Mouse (Mus musculus): ENCODE results near the gene Oard1.

The Oard1 gene

DNA sequence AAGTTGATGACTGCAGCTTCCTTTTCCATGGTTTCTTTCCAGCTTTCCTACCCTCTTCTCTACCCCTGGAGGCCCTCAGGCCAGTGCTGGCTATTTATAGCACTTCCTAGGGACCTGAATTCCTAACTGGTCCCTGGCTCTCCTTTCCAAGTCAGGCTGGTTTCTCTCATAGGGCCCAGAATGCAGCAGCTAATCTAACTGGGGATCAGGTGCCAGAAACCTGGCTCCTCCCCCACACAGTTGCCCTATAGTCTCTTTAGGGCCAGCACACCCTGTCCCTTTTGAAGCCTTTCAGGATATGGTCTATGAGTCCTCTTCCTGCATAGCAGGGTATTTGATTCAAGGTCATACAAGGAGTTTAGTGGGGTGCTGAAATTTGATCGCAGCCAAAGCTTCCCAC is 26.7 kb downstream of the Oard1 start:
- no peak for DNase-seq (ENCODE audit: low spot score in 2 of 2)

DNA sequence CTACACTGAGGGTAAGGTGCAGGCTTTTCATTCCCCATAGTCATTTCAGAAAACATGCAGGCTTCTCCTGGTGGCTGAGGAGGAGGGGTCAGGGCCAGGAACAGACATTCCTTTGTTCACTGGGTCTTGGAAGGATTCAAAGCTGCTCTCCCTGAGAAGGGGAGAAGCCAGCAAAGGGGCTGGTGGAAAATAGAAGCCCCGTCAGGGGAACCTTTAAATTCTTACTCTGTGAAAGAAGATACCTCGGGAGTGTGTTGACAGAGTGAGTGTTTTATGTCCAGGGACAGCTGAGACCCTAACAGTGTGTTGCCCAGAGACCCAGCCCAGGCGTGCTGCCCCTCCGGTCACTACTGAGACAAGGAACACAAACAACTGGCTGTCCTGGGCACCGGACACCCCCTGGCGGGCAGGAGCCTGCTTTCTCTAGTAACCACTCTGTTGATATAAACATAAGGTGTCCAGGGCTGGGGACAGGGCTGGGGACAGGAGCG is 27.7 kb downstream of the Oard1 start:
- DNase-seq (ENCODE audit: low spot score in 2 of 2): no peak

DNA sequence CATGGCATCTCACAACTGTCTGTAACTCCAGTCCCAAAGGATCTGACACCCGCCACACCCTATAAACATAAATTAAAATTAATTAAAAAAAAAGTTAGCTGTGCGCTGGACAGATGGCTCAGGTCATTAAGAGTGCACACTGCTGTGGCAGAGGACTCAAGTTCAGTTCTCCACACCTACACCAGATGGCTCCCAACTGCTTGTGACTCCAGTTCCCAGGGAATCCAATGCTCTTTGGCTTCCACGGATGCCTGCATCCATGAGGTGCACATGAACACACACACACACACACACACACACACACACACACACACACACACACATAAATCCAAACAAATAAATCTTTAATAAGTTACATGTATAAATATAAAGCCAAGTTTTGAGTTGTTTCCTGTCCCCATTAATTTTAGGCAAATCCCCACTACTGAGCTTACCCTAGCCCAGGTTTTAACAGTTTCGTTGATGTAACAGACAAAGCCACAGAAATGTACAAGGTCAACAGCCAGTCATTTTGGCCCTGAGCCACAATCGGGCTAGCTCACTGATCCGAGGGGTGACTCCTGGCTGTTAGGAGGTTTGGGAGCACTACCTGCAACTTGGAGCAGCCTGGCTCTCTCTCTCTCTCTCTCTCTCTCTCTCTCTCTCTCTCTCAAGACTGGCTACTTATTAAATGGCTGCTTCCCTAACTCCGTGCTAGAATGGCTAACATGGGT is 33.1 kb downstream of the Oard1 start:
- DNase-seq (ENCODE audit: low spot score in 2 of 2): no peak

DNA sequence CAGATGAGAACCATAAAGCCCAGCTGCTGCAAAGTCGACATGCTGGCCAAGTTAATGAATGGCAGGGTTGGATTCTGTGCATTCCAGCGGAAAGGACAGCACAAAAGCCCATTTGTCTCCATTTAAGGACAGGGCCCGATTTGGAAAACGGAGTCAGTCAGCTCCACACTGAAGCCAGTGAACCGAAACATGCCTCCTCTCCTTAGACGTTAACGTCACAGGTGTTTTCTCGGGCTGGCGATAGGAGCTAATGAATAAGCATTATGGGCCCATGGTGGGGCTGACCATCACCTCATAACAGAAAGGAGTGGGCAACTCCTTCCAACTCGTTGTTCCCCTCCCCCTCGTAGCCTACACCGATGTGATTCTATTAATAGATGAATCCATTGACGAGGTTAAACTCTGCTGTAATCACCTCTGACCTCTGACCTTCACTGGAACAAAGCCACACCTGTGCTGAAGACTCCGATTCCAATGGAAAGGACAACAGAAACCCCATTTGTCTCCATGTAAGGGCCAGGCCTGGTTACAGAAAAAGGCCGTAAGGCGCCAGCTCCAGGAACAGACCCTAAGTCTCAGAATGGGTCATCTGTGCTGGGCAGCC is 33.8 kb downstream of the Oard1 start:
- DNase-seq (ENCODE audit: low spot score in 2 of 2): no peak

DNA sequence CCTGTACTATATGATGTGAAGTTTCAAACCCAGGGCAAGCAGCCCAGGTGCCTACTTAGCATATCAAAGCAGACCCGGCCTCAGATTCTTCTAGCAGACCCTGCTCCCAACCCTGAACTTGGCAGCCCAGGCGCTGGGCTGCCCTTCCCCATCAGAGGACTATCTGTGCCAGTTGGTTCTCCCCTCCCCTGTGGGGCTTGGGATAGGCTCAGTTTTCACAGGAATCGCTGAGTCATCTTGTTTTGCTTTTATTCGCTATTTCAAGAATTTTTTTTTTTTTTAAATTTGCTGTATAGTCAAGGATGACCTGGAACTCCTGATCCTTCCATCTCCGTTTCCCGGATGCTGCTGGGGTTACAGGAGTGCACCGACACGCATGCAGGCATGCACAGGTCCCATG is 37.9 kb downstream of the Oard1 start:
- no peak for DNase-seq (ENCODE audit: low spot score in 2 of 2)

DNA sequence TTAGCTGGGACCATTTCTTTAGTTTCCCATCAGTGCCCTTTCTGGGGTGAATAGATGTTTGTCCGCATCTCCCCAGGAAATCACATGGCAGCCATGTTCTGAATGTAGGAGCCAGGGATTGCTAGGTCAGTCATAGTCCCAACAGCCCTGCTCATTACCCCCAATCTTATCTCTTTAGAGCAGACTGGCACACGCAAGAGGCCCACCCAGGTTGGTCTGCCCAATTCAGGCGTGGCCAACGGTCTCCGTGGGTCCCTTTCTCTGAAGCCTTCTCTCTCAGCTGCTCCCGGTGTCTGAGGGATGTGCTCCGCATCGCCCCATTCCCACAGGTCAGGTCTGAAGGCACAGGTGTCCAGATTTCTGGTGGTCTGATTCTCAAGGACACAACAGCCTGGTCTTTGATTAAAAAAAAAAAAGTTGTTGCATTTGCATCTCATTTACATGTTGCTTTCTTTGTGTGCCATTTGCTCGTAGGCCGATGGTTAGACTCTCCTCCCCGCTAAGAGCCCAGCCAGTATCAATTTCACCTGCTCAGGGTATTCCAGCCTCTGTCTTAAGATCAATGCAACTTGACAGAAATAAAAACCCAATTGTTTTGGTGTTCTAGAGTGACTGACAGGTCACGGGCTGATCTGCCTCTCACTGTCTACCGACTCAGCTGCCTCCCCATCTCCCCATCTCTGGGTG is 41.0 kb downstream of the Oard1 start:
- DNase-seq (ENCODE audit: low spot score in 2 of 2): no peak

DNA sequence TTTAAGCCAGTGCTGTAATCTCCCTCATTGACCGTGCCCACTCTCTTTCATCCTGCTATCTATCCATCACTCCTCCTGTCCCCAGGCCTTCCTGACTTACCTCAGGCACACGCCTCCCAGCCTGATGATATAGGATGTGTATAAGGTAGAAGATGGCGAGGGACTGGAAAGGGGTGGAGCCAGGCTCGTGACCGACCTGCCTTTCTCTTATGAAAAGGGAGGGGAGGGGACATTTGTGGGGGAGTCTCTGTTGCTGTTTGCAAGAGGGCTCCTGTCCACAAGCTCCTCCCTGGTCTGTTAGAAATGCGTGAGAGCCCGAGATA is 41.5 kb downstream of the Oard1 start, which contains the start of gene Tspo2:
Gene Tspo2 (minus strand): TSS at position 170 of the 323 bp plus-strand sequence.
- DNase-seq (ENCODE audit: low spot score in 2 of 2): no peak

DNA sequence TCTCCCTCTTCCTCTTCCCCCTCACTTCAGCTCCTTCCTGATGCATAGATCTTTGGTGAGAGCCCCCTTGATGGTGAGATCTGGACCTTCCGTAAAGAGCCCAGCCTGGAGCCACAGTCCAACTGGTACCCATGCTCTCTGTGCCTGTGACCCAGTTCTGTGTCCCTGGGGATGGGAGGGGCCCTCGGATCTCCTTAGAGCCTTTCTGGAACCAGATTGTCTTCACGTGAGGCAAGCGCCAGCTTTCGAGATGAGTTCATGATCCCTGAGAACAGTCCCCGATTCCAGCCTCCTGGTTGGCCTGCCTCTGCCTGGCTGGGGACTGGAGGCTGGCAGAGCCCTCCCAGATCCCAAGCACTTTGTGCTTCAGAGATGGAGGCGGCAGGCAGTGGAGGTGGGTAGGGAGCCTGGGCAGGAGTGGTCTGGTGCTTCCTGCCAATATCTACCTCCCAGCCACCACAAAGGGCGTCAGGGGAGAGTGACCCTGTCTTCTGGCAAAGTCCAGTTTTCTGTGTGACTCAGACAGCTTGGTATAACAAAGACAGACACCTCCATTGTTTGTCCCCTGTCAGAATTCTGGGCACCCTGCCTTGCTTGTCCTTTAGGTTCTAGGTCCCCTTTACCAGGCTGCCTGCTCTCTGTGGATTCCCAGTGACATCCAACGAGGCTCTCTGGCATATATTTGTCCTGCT is 42.1 kb downstream of the Oard1 start:
- no peak for DNase-seq (ENCODE audit: low spot score in 2 of 2)

DNA sequence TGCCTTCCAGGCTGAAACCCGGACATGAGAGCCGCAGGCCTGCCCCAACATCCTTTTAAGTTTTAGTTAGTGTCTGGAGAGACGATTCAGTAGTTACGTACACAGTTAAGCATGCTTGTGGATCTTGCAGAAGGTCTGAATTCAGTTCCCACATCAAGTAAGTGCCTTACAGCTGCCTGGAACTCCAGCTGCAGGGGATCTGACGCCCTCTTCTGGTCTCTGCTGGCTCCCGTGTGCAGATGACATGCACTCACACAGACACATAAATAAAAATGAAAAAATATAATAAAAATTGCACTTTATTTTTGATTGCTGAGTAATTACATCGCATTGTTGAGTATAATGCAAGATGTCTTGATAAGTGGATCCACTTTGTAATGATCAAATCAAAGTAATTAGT is 43.7 kb downstream of the Oard1 start:
- DNase-seq (ENCODE audit: low spot score in 2 of 2): no peak

DNA sequence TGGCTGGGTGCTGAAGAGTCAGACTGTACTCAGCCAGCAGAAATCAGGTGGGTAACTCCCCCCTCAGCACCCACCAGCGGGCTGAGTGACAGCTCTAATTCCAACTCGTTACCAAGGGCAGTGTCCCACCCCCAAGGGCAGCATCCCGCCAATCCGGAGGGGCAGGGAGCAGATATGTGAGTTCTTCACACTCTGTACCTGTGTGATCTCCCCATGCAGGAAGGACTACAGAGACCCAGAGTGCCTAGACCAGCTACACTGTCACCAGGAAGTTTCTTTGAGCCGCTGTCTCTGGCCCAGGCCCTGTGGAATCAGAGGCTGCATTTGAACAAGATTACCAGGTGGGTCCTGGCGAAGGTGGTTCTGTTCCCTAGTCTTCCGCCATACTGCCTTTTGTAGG is 44.4 kb downstream of the Oard1 start:
- no peak for DNase-seq (ENCODE audit: low spot score in 2 of 2)

DNA sequence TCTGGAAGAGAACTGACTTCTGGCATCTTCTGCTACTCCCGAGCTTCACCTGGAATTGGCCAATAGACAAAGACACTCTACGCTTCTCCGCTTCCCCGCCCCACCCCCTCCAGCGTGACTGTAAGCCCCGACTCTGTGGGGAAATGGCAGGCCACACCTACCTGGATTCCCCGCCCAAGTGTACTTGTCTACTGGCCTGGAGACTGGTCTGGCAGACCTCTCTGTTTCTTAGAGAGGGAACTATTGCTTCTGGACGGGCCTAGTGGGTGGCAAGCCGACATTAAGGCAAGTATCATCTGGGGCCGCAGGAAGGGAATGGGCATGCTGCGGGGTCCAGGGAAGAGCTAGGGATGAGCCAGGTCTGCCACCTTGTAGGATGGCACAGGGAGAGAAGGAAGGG is 44.9 kb downstream of the Oard1 start, which contains the start of gene Unc5cl:
Gene Unc5cl (plus strand): TSS at position 214 of the 400 bp plus-strand sequence.
- no peak for DNase-seq (ENCODE audit: low spot score in 2 of 2)

DNA sequence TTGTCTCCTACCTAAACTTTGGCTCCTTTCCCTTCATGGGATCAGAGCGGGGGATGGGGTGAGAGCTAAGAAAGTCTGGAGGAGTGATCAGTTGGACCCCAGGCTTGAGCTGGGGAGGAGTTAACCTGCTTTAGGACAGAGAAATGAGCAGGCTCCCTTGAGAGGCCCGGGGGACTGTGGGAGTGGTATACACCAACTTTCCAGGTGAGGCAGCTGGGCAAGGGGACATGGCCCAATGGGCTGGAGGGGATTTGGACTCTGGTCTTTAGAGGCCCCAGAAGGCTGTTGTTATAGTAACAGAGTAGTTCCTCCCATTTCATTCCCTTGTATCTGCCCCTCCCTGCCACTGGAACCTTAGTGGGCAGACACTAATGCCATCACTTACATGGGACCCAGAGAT is 46.1 kb downstream of the Oard1 start:
- DNase-seq (ENCODE audit: low spot score in 2 of 2): no peak

DNA sequence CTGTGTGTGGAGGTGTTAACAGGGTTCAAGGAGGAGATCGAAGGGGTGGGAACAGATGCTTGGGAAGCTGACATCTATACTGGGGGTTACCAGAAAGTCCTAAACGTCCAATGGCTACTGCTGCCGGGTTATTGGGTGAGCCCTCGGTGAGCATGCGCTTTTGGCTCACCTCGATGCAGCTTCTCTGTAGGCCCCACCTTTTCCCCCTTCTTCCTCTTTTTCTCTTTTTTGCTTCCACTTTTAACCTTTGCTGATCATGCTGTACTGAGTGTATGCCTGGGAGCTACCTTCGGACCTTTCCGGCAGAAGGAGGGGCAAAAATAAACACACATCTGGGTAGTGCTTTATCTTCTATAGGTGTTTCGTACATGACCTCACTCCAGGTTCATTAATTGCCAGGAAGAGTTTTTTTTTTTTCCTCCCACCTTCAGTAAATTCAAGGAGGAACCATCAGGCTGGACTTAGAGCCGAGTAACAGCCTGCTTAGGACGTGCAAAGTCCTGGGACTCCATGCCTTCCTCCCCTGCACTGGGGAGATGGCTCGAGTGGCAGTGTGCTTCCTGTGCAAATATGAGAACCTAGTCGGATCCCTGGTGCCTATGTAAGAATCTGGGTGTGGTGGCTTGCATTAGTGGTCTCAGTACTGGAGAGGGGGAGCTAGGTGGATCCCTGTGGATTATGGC is 48.3 kb downstream of the Oard1 start:
- no peak for DNase-seq (ENCODE audit: low spot score in 2 of 2)

DNA sequence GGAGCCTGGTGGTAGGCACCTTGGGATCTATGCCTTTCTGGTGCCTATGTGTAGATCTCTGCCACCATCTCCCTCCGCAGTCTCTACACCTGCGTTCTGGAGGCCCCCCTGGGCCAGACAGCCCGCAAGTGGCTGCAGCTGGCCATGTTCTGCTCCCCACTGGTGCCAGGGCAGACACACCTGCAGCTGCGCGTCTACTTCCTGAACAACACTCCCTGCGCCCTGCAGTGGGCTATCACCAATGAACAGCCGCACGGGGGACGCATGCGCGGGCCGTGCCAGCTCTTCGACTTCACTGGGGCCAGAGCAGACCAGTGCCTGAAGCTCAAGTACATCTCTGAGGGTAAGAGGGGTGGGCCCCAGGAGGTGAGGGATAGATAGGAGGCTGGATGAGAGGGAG is 52.3 kb downstream of the Oard1 start:
- DNase-seq (ENCODE audit: low spot score in 2 of 2): no peak

DNA sequence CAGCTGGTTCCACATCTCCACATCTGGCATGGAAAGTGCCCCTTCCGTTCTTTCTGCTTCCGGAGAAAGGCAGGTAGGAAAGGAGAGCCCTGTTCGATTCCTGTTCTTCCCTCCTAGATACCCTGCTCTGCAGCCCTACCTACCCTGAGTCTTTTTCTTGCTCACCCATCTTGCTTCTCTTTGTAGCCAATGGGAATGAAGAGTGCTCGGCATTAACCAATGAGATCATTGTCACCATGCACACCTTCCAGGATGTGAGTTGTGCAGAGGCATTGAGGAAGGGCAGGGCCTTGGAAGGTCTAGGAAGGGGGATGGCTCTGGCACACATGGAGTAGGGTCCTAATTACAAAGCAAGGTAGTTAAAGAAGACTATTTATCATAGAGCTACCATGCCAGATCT is 53.6 kb downstream of the Oard1 start:
- DNase-seq (ENCODE audit: low spot score in 2 of 2): no peak
